Comparison of ENCODE assay signal across 8 mouse cellular contexts in the genomic region with DNA sequence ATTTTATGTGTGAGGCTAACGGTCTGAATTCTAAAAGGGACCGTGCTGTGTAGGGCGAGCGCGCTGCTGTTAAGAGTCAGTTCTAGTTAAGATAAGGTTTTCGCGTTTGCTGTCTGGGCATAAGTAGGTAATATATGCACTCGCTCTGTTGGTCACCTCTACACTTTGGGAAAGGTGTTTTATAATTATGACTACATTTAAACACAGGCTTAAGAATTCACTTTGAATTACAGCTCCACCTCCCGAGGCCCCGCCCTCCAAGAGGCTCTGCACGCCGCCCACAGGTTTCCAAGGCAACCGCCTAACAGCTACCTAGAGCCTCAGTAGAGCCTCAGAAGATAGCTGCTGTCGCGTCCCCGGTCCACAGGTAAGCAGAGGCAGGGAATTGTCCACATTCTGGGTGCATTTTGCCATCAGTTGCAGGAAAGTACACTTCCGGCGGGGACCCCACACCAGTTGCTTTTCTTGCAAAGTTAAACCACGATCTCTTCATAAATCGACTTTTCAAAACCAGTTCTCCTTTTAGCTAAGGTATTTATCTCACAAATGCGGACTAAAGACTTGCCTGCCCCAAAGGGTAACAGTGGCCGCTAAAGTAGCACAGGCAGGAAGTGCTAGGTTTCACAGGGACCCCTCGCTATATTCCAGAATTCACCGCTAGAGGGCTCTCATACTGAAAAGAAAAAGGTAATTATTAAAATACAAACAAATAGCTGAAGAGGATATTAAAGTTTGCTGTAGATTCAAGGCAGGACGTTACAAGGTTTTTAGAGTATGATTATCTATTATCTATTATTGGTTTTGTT. TPM values are rescaled to one million over a fixed set of nuclear protein-coding genes. Genes with fewer than 3 reads are reported as not detected.
A peak's percentile ranks its signal among the peaks of the same experiment; 100 is the strongest.
DNase-seq lines count a peak whose midpoint lies in the region; ATAC-seq and TF ChIP-seq lines count a peak whose summit lies in the region.

Gene Ak9 (plus strand): TSS at position 342 of the 806 bp plus-strand sequence.

- peak within 1 kb of the TSS; percentile 87 for H3ac ChIP-seq in C2C12 (ENCODE audit: control insufficient read depth, insufficient read length, low read depth)

- no peaks in the 10 kb centered on the region for H3K36me3 ChIP-seq in C2C12 (ENCODE audit: control insufficient read depth, insufficient read depth)
- H3K36me3 ChIP-seq in heart, embryonic 11.5 days (ENCODE audit: control insufficient read depth, insufficient read depth, low read length): no peaks in the 10 kb centered on the region
- no peaks in the 10 kb centered on the region for H3K36me3 ChIP-seq in kidney, embryonic 15.5 days
- H3K36me3 ChIP-seq in limb, embryonic 15.5 days: no peaks in the 10 kb centered on the region
- no peaks in the 10 kb centered on the region for H3K36me3 ChIP-seq in midbrain, postnatal 0 days (ENCODE audit: insufficient read depth, low read length)

- DNase-seq in brain, adult 2 months (ENCODE audit: low read depth, low spot score): peak; percentile 96
- DNase-seq in midbrain, postnatal 0 days (ENCODE audit: low spot score): peak; percentile 89
- DNase-seq in spleen, postnatal 10 days (ENCODE audit: low spot score in 2 of 2): peak; percentile 79 to 95

- H3K9ac ChIP-seq in heart, embryonic 11.5 days (ENCODE audit: low read depth, low read length): peak within 1 kb of the TSS; percentile 88
- H3K9ac ChIP-seq in kidney, embryonic 15.5 days: peak within 1 kb of the TSS; percentile 77
- H3K9ac ChIP-seq in limb, embryonic 15.5 days: peak within 1 kb of the TSS; percentile 60
- H3K9ac ChIP-seq in midbrain, postnatal 0 days (replicated peaks; ENCODE audit: low read length, poor library complexity, severe bottlenecking): peak within 1 kb of the TSS; percentile 71

- peak; percentile 92 for ATAC-seq in erythroblast, adult 5-6 weeks (replicated peaks; ENCODE audit: low FRiP score, poor library complexity, severe bottlenecking)
- peak; percentile 69 for ATAC-seq in heart, embryonic 11.5 days (replicated peaks; ENCODE audit: insufficient number of reproducible peaks, low FRiP score, low TSS enrichment)
- ATAC-seq in kidney, embryonic 15.5 days (replicated peaks; ENCODE audit: low FRiP score): peak; percentile 84
- ATAC-seq in limb, embryonic 15.5 days (ENCODE audit: insufficient number of reproducible peaks, low FRiP score, low TSS enrichment, low read depth): peak; percentile 75
- peak; percentile 81 for ATAC-seq in midbrain, postnatal 0 days (ENCODE audit: low FRiP score)

- H3K9me3 ChIP-seq in heart, embryonic 11.5 days (replicated peaks; ENCODE audit: control insufficient read depth, low read length): no peaks in the 10 kb centered on the region
- no peaks in the 10 kb centered on the region for H3K9me3 ChIP-seq in kidney, embryonic 15.5 days (replicated peaks)
- no peaks in the 10 kb centered on the region for H3K9me3 ChIP-seq in limb, embryonic 15.5 days
- no peaks in the 10 kb centered on the region for H3K9me3 ChIP-seq in midbrain, postnatal 0 days (ENCODE audit: low read length)

- peak within 1 kb of the TSS; percentile 83 for H3K4me3 ChIP-seq in C2C12 (ENCODE audit: insufficient read depth, poor library complexity, severe bottlenecking)
- peak within 1 kb of the TSS; percentile 98 for H3K4me3 ChIP-seq in heart, embryonic 11.5 days (ENCODE audit: low read depth, low read length)
- H3K4me3 ChIP-seq in kidney, embryonic 15.5 days (replicated peaks): peak within 1 kb of the TSS; percentile 93
- H3K4me3 ChIP-seq in limb, embryonic 15.5 days: peak within 1 kb of the TSS; percentile 89
- peak within 1 kb of the TSS; percentile 53 for H3K4me3 ChIP-seq in midbrain, postnatal 0 days (ENCODE audit: low read depth, low read length)

- TF ChIP-seq CTCF in C2C12 (IDR thresholded peaks at IDR 0.05; ENCODE audit: control insufficient read depth, insufficient read depth, insufficient read length): no peak
- TF ChIP-seq CTCF in midbrain, postnatal 0 days (IDR thresholded peaks at IDR 0.05): peak; percentile 80

- peaks cover 6% of the 10 kb centered on the region for H3K79me2 ChIP-seq in C2C12 (ENCODE audit: control insufficient read depth, insufficient read depth)

- under 1% methylated on average over 25 of the region's 25 CpGs for WGBS in heart, embryonic 11.5 days (ENCODE audit: insufficient replicate concordance)
- WGBS in kidney, embryonic 15.5 days: under 1% methylated on average over 25 of the region's 25 CpGs
- WGBS in limb, embryonic 15.5 days: under 1% methylated on average over 25 of the region's 25 CpGs
- under 1% methylated on average over 25 of the region's 25 CpGs for WGBS in midbrain, postnatal 0 days

- peaks cover 1% of the 10 kb centered on the region for H3K79me3 ChIP-seq in C2C12 (ENCODE audit: low read depth)

- peak within 1 kb of the TSS; percentile 86 for H3K4me2 ChIP-seq in heart, embryonic 11.5 days
- H3K4me2 ChIP-seq in kidney, embryonic 15.5 days: peak within 1 kb of the TSS; percentile 91
- H3K4me2 ChIP-seq in limb, embryonic 15.5 days: peak within 1 kb of the TSS; percentile 73
- peak within 1 kb of the TSS; percentile 82 for H3K4me2 ChIP-seq in midbrain, postnatal 0 days (ENCODE audit: low read depth, low read length, poor library complexity, severe bottlenecking)

- H3K27me3 ChIP-seq in C2C12 (ENCODE audit: control insufficient read depth, insufficient read depth, insufficient read length): peaks cover 4% of the 10 kb centered on the region
- H3K27me3 ChIP-seq in heart, embryonic 11.5 days (ENCODE audit: control insufficient read depth, insufficient read depth, low read length): no peaks in the 10 kb centered on the region
- H3K27me3 ChIP-seq in kidney, embryonic 15.5 days: no peaks in the 10 kb centered on the region
- no peaks in the 10 kb centered on the region for H3K27me3 ChIP-seq in limb, embryonic 15.5 days
- no peaks in the 10 kb centered on the region for H3K27me3 ChIP-seq in midbrain, postnatal 0 days (ENCODE audit: insufficient read depth, low read length)

- H3K4me1 ChIP-seq in heart, embryonic 11.5 days (ENCODE audit: control insufficient read depth, insufficient read depth, low read length): 0 out of 2 replicates have a peak, but pooled peaks cover 2% of the 10 kb centered on the region
- H3K4me1 ChIP-seq in kidney, embryonic 15.5 days: peaks cover 6% of the 10 kb centered on the region; the same call in 1 of the 2 replicates
- peaks cover 2% of the 10 kb centered on the region for H3K4me1 ChIP-seq in limb, embryonic 15.5 days
- no peaks in the 10 kb centered on the region for H3K4me1 ChIP-seq in midbrain, postnatal 0 days (ENCODE audit: insufficient read depth, low read length)

- peak within 1 kb of the TSS; percentile 79 for H3K27ac ChIP-seq in heart, embryonic 11.5 days (ENCODE audit: low read depth, low read length)
- peak within 1 kb of the TSS; percentile 75 for H3K27ac ChIP-seq in kidney, embryonic 15.5 days
- H3K27ac ChIP-seq in limb, embryonic 15.5 days: peak within 1 kb of the TSS; percentile 59
- peak within 1 kb of the TSS; percentile 91 for H3K27ac ChIP-seq in midbrain, postnatal 0 days (ENCODE audit: low read depth, low read length)

TF ChIP-seq in C2C12, 6 proteins besides CTCF, POLR2A, EP300 and RAD21:
- no peak for TF ChIP-seq CEBPB (IDR thresholded peaks at IDR 0.05; ENCODE audit: low read depth)
- no peak for TF ChIP-seq USF1 (IDR thresholded peaks at IDR 0.05; ENCODE audit: low read depth)
TF ChIP-seq in C2C12: peak in this region for 0.

RNA-seq across cellular contexts. Expression of gene Ak9, which starts in this region (rescaled TPM):
- polyA plus RNA-seq in C2C12 (2012; fragmentation: generic; extraction: Trizol): not detected
- not detected in 2 replicates for total RNA-seq in erythroblast, adult 5-6 weeks (2015; ENCODE audit: low replicate concordance)
- total RNA-seq in erythroblast, adult 5-6 weeks (2017; ENCODE audit: low replicate concordance): 0.17 TPM in 1 of 2 replicates, not detected in the other
- polyA plus RNA-seq in heart, embryonic 11.5 days (2014; fragmentation: Nextera tagmentation; extraction: Ambion mirVana): 0.18 and 0.20 TPM in 2 replicates
- 0.04 TPM in 2 replicates for polyA plus RNA-seq in kidney, embryonic 15.5 days (2015; fragmentation: Nextera tagmentation; extraction: Ambion mirVana)
- not detected in 2 replicates for polyA plus RNA-seq in limb, embryonic 15.5 days (2015; fragmentation: Nextera tagmentation; extraction: Ambion mirVana)
- 0.11 and 0.14 TPM in 2 replicates for total RNA-seq in midbrain, postnatal 0 days (2014; rRNA removed)
- 0.16 and 0.19 TPM in 2 replicates for polyA plus RNA-seq in midbrain, postnatal 0 days (2015; fragmentation: Nextera tagmentation; extraction: Ambion mirVana)

Comparison
In these comparisons a context has a peak if more than half of its experiments do, and no peak if none do; other contexts are left out.
1. Peak in every context shown above with its lines: DNase-seq, ATAC-seq, H3K4me3 ChIP-seq and H3K27ac ChIP-seq.
2. Peak in ATAC-seq in erythroblast, adult 5-6 weeks; RNA of the gene not detected or under 1 TPM.
3. Peak in ATAC-seq, H3K4me3 ChIP-seq, H3K27ac ChIP-seq, H3K9ac ChIP-seq and H3K4me2 ChIP-seq in heart, embryonic 11.5 days; RNA of the gene not detected or under 1 TPM.
4. Peak in ATAC-seq, H3K4me3 ChIP-seq, H3K27ac ChIP-seq, H3K9ac ChIP-seq and H3K4me2 ChIP-seq in kidney, embryonic 15.5 days; RNA of the gene not detected or under 1 TPM.
5. Peak in ATAC-seq, H3K4me3 ChIP-seq, H3K27ac ChIP-seq, H3K9ac ChIP-seq and H3K4me2 ChIP-seq in limb, embryonic 15.5 days; RNA of the gene not detected or under 1 TPM.
6. Peak in DNase-seq, ATAC-seq, H3K4me3 ChIP-seq, H3K27ac ChIP-seq, H3K9ac ChIP-seq and H3K4me2 ChIP-seq in midbrain, postnatal 0 days; RNA of the gene not detected or under 1 TPM.